Mouse (Mus musculus) C2C12 (cell line): ENCODE results near the gene Meis1. TPM values are rescaled to one million over a fixed set of nuclear protein-coding genes. Genes with fewer than 3 reads are reported as not detected.

Source experiments
- H3K27me3 ChIP-seq: one replicate; pipeline ENCODE4 v1.6.1; 2011; ENCODE audit not compliant: control insufficient read depth, insufficient read depth, insufficient read length
- H3K36me3 ChIP-seq: one replicate; pipeline ENCODE4 v1.6.1; 2011; ENCODE audit not compliant: control insufficient read depth, insufficient read depth
- H3K4me3 ChIP-seq: one replicate; pipeline ENCODE4 v1.5.1; 2011; ENCODE audit warnings: mild to moderate bottlenecking, control low read depth; ENCODE audit not compliant: poor library complexity, insufficient read depth, severe bottlenecking
- H3K79me2 ChIP-seq: one replicate; pipeline ENCODE4 v1.6.1; 2011; ENCODE audit not compliant: control insufficient read depth, insufficient read depth
- H3K79me3 ChIP-seq: one replicate; pipeline ENCODE4 v1.6.1; 2011; ENCODE audit warnings: low read depth, control low read depth
- H3ac ChIP-seq: one replicate; pipeline ENCODE3; 2011; ENCODE audit warnings: low read depth; ENCODE audit not compliant: control insufficient read depth, insufficient read length
- CEBPB ChIP-seq: IDR thresholded peaks from one replicate; pipeline ENCODE4 v1.6.1; 2011; ENCODE audit warnings: low read depth, mild to moderate bottlenecking, control low read depth, moderate library complexity
- CTCF ChIP-seq: IDR thresholded peaks from one replicate; pipeline ENCODE4 v1.5.1; 2011; ENCODE audit not compliant: control insufficient read depth, insufficient read depth, insufficient read length
- FOSL1 ChIP-seq: IDR thresholded peaks from one replicate; pipeline ENCODE4 v1.8.0; 2011; ENCODE audit warnings: mild to moderate bottlenecking, low read length; ENCODE audit not compliant: poor library complexity, insufficient read depth, severe bottlenecking
- MAX ChIP-seq: IDR thresholded peaks from one replicate; pipeline ENCODE4 v1.6.1; 2011; ENCODE audit warnings: mild to moderate bottlenecking, control low read depth
- MYOD1 ChIP-seq: IDR thresholded peaks from one replicate; pipeline ENCODE4 v1.6.1; 2011; ENCODE audit warnings: low read depth; ENCODE audit not compliant: control insufficient read depth, insufficient read length
- MYOG ChIP-seq: IDR thresholded peaks from one replicate; pipeline ENCODE4 v1.6.1; 2011; ENCODE audit not compliant: control insufficient read depth, insufficient read length; ENCODE audit errors: extremely low read depth
- USF1 ChIP-seq: IDR thresholded peaks from one replicate; pipeline ENCODE4 v1.6.1; 2011; ENCODE audit warnings: low read depth, mild to moderate bottlenecking, control low read depth, moderate library complexity
- polyA plus RNA-seq: library from polyadenylated mRNA; unstranded; fragments of >200 nt; fragmentation: generic; extraction: Trizol; gene quantifications from one replicate; pipeline ENCODE4 v1.2.1, GENCODE M21; 2012; ENCODE audit warnings: missing spikeins

Meis1 gene
- polyA plus RNA-seq, 1 experiment = 6.8 TPM

- no peak overlapping the region for H3K4me3 ChIP-seq
- no peaks in the 10 kb centered on the region for H3K27me3 ChIP-seq
- no peak for TF ChIP-seq FOSL1
- TF ChIP-seq USF1 = no peak
- no peak for TF ChIP-seq MYOG
- no peak for TF ChIP-seq CEBPB
- TF ChIP-seq MYOD1 = no peak
- peaks cover 19% of the 10 kb centered on the region for H3K36me3 ChIP-seq
- peaks cover 2% of the 10 kb centered on the region for H3K79me3 ChIP-seq
- peaks cover 20% of the 10 kb centered on the region for H3K79me2 ChIP-seq
- H3ac ChIP-seq = no peak overlapping the region
Observed at GRCm38 (mm10) chr11:18955969-18956368, 62.8 kb downstream of the Meis1 start.

GRCm38 (mm10) chr11:18954852-18955251 is 63.9 kb downstream of the Meis1 start:
- H3K4me3 ChIP-seq = no peak overlapping the region
- no peak for TF ChIP-seq MYOD1
- no peak for TF ChIP-seq USF1
- no peak for TF ChIP-seq MYOG
- TF ChIP-seq CEBPB = no peak
- no peak for TF ChIP-seq MAX
- no peak for TF ChIP-seq FOSL1
- no peak for TF ChIP-seq CTCF
- H3K79me3 ChIP-seq = peaks cover 2% of the 10 kb centered on the region
- no peak overlapping the region for H3ac ChIP-seq
- H3K36me3 ChIP-seq = peaks cover 16% of the 10 kb centered on the region
- no peaks in the 10 kb centered on the region for H3K27me3 ChIP-seq
- H3K79me2 ChIP-seq = peaks cover 29% of the 10 kb centered on the region

DNA sequence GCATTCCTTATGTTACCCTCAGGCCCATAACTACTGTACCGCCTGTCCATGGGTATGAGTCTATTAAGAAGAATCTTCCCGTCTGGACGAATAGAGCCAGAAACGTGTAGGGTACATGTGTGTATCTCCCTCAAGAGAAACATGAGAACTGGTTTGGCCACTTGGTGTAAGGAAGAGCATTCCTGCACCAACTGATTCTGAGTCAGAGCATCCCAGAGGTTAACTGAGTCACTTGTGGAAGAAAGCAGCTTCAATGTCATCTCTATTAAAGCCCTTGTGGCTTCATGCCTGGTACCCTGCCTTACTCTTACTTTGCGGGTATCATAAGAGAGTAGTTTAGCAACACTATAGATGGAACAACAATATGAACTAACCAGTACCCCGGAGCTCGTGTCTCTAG is 64.9 kb downstream of the Meis1 start:
- Histone ChIP-seq H3K27me3 (no peaks in the 10 kb centered on the region), H3K36me3 (peaks cover 15% of the 10 kb centered on the region), H3ac (no peak overlapping the region), H3K4me3 (no peak overlapping the region), H3K79me2 (peaks cover 38% of the 10 kb centered on the region), H3K79me3 (peaks cover 2% of the 10 kb centered on the region)
- TF ChIP-seq CEBPB (no peak), MYOD1 (peak; percentile 56), USF1 (no peak), CTCF (no peak), MAX (peak; percentile 22), FOSL1 (peak; percentile 75), MYOG (no peak)

- H3K79me3 ChIP-seq = no peaks in the 10 kb centered on the region
- TF ChIP-seq CEBPB = no peak
- TF ChIP-seq MAX = no peak
- no peak for TF ChIP-seq MYOD1
- no peak for TF ChIP-seq MYOG
- TF ChIP-seq USF1 = no peak
- TF ChIP-seq FOSL1 = no peak
- no peak for TF ChIP-seq CTCF
- H3K79me2 ChIP-seq = peaks cover 44% of the 10 kb centered on the region
- peaks cover 9% of the 10 kb centered on the region for H3K36me3 ChIP-seq
- no peaks in the 10 kb centered on the region for H3K27me3 ChIP-seq
- no peak overlapping the region for H3K4me3 ChIP-seq
- no peak overlapping the region for H3ac ChIP-seq
Observed at GRCm38 (mm10) chr11:18948600-18949295, 70.0 kb downstream of the Meis1 start.

DNA sequence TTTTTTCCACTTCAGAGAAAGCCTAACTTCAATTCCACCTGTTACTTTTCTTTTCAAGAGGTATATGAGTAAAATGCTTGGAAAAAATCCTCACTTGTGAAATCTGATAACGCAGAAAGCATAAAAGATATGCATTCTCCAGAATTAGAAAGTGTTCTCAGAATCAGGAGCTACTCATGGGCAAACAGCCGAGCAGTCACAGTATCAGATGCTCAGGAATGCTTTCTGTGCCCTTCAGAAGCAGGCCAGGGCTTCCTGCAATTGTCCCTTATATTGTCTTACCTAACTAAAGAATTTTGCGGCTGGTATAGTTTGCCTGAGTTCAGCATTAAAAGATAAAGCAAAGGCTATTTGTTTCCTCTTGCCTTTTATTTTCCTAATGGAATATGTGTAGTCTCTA is 71.4 kb downstream of the Meis1 start:
- H3ac ChIP-seq = no peak overlapping the region
- H3K79me2 ChIP-seq = peaks cover 42% of the 10 kb centered on the region
- no peak overlapping the region for H3K4me3 ChIP-seq
- no peaks in the 10 kb centered on the region for H3K27me3 ChIP-seq
- H3K36me3 ChIP-seq = peaks cover 9% of the 10 kb centered on the region
- H3K79me3 ChIP-seq = no peaks in the 10 kb centered on the region
- TF ChIP-seq FOSL1 (no peak), MYOD1 (no peak), MYOG (no peak)

DNA sequence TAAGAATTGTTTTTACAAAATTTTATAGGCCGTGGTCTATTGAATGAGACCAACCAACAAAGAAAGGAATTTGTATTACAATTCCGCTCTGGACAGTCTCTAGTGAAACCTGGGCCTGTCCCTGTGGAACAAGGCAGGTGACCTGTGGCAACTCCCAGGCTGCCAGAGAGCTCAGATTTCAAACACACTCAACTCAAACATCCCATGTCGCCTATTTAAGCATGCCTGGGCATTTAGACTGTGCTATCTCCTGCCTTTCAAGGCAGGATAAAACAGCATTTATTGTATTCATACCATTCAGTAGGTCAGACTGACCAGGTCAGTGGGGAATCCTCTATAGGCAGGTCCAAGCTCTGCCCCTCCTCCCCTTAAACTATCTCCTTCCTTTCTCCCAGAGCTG is 73.0 kb downstream of the Meis1 start:
- TF ChIP-seq FOSL1 = no peak
- no peak for TF ChIP-seq USF1
- TF ChIP-seq MYOD1 = no peak
- TF ChIP-seq MAX = no peak
- TF ChIP-seq CTCF = no peak
- TF ChIP-seq CEBPB = no peak
- no peak for TF ChIP-seq MYOG
- Histone ChIP-seq H3K4me3 (no peak overlapping the region), H3ac (no peak overlapping the region)

More for the DNA sequence above, 73.0 kb downstream of the Meis1 start:
- peaks cover 32% of the 10 kb centered on the region for H3K79me2 ChIP-seq
- H3K27me3 ChIP-seq = no peaks in the 10 kb centered on the region
- H3K36me3 ChIP-seq = peaks cover 6% of the 10 kb centered on the region
- no peaks in the 10 kb centered on the region for H3K79me3 ChIP-seq
